Mouse (Mus musculus) mesoderm, embryonic 11.5 days (tissue): ENCODE data around the gene Dscaml1.

Source experiments
- DNase-seq: peaks from one replicate; pipeline ENCODE4 v3.0.0-alpha.2; 2012; ENCODE audit warnings: low read depth, low spot score

The Dscaml1 gene

GRCm38 (mm10) chr9:45569680-45570079 lies 143.3 kb downstream of the Dscaml1 start:
- no peak for DNase-seq

- no peak for DNase-seq
Observed at GRCm38 (mm10) chr9:45570346-45570745, 143.9 kb downstream of the Dscaml1 start.

GRCm38 (mm10) chr9:45572787-45573492 lies 146.5 kb downstream of the Dscaml1 start:
- peak; percentile 30 for DNase-seq

- no peak for DNase-seq
Observed at GRCm38 (mm10) chr9:45573493-45573815, 147.0 kb downstream of the Dscaml1 start.

GRCm38 (mm10) chr9:45574021-45574420 lies 147.6 kb downstream of the Dscaml1 start:
- no peak for DNase-seq

GRCm38 (mm10) chr9:45580069-45580795 lies 153.8 kb downstream of the Dscaml1 start:
- no peak for DNase-seq

GRCm38 (mm10) chr9:45586475-45586874 lies 160.0 kb downstream of the Dscaml1 start:
- DNase-seq = no peak

GRCm38 (mm10) chr9:45587704-45588103 lies 161.3 kb downstream of the Dscaml1 start:
- DNase-seq = no peak

- DNase-seq = peak; percentile 73
Observed at GRCm38 (mm10) chr9:45589867-45590266, 163.4 kb downstream of the Dscaml1 start.

GRCm38 (mm10) chr9:45591061-45591460 lies 164.6 kb downstream of the Dscaml1 start:
- DNase-seq = no peak

GRCm38 (mm10) chr9:45592374-45592773 lies 165.9 kb downstream of the Dscaml1 start:
- no peak for DNase-seq

- no peak for DNase-seq
Observed at GRCm38 (mm10) chr9:45598117-45598516, 171.7 kb downstream of the Dscaml1 start.

- DNase-seq = no peak
Observed at GRCm38 (mm10) chr9:45599377-45599776, 172.9 kb downstream of the Dscaml1 start.

- no peak for DNase-seq
Observed at GRCm38 (mm10) chr9:45607337-45607736, 180.9 kb downstream of the Dscaml1 start.

GRCm38 (mm10) chr9:45608097-45609031 lies 181.9 kb downstream of the Dscaml1 start:
- no peak for DNase-seq

- no peak for DNase-seq
Observed at GRCm38 (mm10) chr9:45610336-45611060, 184.1 kb downstream of the Dscaml1 start.

- no peak for DNase-seq
Observed at GRCm38 (mm10) chr9:45614616-45615015, 188.2 kb downstream of the Dscaml1 start.

GRCm38 (mm10) chr9:45617889-45618288 lies 191.5 kb downstream of the Dscaml1 start:
- no peak for DNase-seq

- no peak for DNase-seq
Observed at GRCm38 (mm10) chr9:45618443-45618842, 192.0 kb downstream of the Dscaml1 start.

- DNase-seq = no peak
Observed at GRCm38 (mm10) chr9:45620049-45620448, 193.6 kb downstream of the Dscaml1 start.

- no peak for DNase-seq
Observed at GRCm38 (mm10) chr9:45620920-45621319, 194.5 kb downstream of the Dscaml1 start.
